Mouse (Mus musculus) liver, postnatal 0 days (tissue): ENCODE data around the gene Atp6v1g1.
A peak's percentile ranks its signal among the peaks of the same experiment; 100 is the strongest.

Experiments
- CTCF ChIP-seq: sonication (generic); IDR thresholded peaks from 2 replicates; pipeline ENCODE4 v1.5.1; 2016; ENCODE audit warnings: antibody characterized with exemption, low read depth
- EP300 ChIP-seq: IDR thresholded peaks from 2 replicates; pipeline ENCODE4 v1.6.1; 2016; ENCODE audit warnings: antibody characterized with exemption, low read depth, mild to moderate bottlenecking

DNA sequence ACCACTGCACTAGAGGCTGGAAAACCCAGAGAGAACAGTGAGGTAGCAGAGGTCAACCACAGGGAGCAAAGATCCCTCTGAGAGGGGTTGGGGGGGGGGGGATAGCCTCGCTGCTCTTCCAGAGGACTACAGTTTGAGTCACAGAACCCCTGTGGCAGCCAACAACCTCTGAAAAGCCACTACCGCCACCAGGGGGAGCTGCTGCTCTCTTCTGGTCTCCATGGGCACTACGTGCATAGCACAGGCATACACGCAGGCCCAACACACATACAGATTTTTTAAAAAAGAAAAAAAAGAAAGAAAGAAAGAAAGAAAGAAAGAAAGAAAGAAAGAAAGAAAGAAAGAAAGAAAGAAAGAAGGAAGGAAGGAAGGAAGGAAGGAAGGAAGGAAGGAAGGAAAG, 36.3 kb upstream of the Atp6v1g1 start:
- TF ChIP-seq CTCF (peak; percentile 82), EP300 (no peak)
